Mouse (Mus musculus) left cerebral cortex, postnatal 25 days (tissue): Measurements from ENCODE around the gene Ndufaf2. TPM values are rescaled to one million over a fixed set of nuclear protein-coding genes. Genes with fewer than 3 reads are reported as not detected.
A peak's percentile ranks its signal among the peaks of the same experiment; 100 is the strongest.

Experiments
- DNase-seq, 2 experiments: peaks; one replicate each; pipeline ENCODE4 v3.0.0; 2022; ENCODE audit warnings: low spot score in 2 of 2, mixed read lengths in 1 of 2
- intact Hi-C: fragments of 180-260 bp; cut with DNase I; formaldehyde crosslinking; loops from one replicate; pipeline ENCODE4 v1.15.1; 2025
- total RNA-seq, 2 experiments: library from RNA; stranded (reverse); gene quantifications; 2 replicates each; pipeline ENCODE4 v1.2.3; 2021

Ndufaf2 gene
- total RNA-seq, 2 experiments from 2014 or later = 21.8 to 22.2 TPM

DNA sequence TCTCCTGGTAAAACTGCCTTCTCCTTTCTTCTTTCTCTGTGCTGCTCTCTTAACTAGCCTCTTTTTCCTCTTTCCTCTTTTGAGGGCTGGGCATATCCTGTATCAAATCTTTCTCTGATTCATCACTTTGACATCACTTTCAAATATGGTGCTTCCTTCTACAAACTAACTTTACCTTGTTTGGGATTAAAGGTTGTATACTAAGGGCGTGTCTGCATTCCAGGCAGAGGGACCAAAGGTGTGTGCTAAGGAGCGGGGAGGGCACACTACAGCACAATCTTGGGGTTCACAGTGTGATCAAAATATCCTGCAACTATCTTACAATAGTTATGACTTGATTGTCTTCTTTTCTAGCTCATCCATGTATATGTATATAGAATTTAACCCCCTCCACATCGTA is 112.4 kb downstream of the Ndufaf2 start:
- no peak for DNase-seq
- intact Hi-C loops = loop anchor here (10.0 kb wide), 1 partner anchor 281 kb away; no protein-coding TSS in a partner anchor

DNA sequence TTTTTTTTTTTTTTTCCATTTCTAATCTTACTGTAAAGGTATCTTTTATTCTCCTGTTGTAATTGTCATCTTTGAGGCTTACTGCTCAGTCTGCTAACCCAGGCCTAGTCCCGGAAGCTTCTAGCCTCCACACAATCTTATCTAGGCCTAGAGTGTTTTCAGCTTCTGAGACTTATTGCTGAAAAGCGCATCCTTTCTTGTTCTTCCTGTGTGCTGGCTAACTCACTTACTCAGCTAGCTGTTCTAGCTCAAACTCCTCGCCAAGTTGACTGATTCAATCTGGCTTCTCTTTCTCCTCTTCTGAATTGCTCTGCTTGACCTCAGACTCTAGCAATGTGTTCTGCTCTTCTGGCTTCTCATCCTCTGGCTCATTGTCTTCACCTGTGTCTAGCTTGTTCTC is 112.8 kb downstream of the Ndufaf2 start:
- intact Hi-C loops = loop anchor here (2.0 to 10.0 kb wide), 2 partner anchors 107 to 281 kb away; no protein-coding TSS in a partner anchor
- DNase-seq = no peak

DNA sequence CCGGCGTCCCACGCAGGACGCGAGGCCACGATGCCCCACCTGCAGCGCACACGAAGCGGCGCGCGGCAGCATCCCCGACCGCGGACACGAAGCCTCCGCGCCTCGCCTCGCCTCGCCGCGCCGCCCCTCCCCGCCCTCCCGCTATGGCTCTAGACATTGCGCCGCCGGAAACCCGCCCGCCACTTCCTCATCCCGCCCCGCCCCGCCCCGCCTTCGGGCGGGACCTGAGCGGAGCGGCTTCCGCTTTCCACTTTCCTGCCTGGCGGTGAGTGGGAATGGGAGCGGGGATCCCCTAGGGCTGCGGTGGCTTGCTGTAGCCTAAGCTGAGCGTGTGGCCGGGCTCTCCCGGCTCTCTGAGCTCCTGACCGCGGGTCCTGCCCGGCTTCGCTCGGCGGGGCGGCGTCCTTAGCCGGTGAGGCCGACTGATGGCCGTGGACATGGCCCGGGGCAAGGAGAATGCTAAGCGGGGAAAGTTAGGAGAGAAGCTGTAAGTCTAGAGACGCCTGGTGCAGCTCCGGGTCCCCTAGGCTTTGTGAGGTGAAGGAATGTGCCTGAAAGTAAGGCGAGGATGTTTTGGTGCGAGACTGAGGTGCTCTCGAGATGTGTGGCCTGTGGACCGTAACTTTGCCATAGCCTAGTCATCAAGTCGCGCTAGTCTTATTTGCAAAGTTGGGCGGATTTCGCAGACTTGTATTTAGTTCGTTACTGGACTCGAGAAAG is 114.0 kb downstream of the Ndufaf2 start, which contains the start of gene Smim15:
Gene Smim15, plus strand, starts transcription at position 225 of the 720 bp plus-strand sequence.
- DNase-seq = peak; percentile 84 to 92
- intact Hi-C loops = loop anchor here (1.0 to 10.0 kb wide), 4 partner anchors 108 to 582 kb away; no protein-coding TSS in a partner anchor

DNA sequence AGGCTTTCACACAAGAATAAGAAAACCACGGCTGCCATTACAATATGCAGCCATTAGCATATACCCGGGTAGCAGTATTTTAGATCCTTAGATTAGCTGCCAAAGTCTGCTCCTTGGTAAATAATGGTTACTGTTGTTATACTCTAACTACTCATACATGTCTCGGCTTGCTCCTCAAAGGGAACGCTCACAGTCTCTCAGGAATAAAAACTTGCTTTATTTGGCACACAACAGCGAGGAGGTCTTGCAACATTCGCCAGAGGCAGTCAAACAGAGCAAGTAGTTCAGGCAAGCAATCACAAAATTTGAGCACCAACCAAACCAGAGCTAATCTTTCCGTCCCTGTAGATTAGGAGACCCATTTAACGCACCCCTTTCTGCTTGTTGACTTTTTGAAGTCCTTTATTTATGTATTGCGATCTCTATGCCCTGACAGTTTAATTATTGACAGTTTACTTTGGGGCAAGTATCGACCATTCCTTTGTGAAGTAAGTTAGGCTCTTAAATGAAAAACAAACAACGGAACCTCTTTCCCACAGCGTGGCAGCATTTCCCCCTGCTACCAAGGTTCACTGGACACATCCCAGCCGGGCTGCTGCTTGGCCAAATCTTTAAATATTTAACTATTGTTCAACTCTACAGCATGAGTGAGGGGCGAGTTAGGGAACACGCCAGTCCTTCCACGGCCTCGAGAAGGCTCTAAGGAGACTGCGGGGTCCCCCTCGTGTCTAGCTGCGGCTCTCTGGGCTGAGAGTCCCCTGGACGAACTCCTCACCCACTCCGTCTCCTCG is 114.8 kb downstream of the Ndufaf2 start:
- intact Hi-C loops = loop anchor here (1.0 to 10.0 kb wide), 4 partner anchors 109 to 581 kb away; no protein-coding TSS in a partner anchor
- peak; percentile 20 to 22 for DNase-seq

DNA sequence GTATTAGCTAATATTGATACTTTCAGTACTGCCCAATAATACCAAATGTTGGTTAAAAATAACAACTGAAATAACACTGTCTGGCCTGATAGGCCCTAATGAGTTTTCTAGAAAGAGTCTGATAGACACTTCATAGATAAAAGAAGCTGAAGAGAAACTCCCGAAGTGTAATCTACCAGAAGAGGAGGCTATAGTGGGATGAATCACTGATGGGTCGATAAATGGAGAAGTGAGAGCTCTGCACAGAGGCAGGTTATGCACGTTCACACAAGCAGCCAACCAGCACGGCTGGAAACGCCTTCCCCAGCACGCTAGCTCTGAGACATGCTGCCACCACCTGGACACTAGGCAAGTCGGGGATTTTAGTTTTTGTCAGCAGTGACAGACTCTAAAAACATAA is 117.1 kb downstream of the Ndufaf2 start:
- intact Hi-C loops = loop anchor here (2.0 to 10.0 kb wide), 3 partner anchors 277 to 717 kb away; no protein-coding TSS in a partner anchor

DNA sequence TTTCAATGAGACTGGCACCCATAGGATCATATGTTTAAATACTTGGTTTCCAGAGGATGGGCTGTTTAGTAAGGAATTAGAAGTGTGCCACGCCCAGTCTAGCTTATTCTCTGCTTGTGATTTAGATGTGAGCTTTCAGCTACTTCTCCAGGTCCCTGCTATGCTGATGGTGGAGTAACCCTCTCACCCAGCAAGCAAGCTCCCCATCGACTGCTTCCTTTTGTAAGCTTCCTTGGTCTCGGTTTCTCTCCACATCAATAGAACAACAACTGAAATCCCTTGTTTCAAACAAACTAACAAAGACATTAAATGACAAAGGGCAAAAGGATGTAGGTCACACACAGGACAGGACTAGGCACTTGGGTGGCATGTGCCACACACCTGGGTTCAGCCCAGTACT is 118.0 kb downstream of the Ndufaf2 start:
- intact Hi-C loops = loop anchor here (2.0 to 10.0 kb wide), 3 partner anchors 276 to 716 kb away; no protein-coding TSS in a partner anchor

More for the DNA sequence above, 117.1 kb downstream of the Ndufaf2 start:
- peak; percentile 73 to 84 for DNase-seq

DNA sequence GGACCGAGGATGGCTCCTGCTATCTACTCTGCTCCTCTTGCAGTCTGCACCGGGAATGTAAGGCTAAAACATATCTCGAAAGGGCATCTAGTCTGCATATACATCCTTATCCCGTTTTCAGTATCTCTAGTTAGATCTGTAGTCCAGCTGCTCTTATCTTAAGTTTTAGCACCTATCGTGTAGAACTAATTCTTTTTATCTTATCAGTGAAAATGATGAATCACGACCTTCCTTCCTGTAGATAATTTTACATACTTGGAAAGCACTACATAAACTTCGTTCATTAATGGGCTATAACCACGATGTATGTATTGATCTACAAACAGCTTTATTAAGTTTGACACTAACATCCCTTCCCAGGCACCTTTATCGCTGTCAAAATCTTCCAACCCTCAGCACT is 118.5 kb downstream of the Ndufaf2 start:
- no peak for DNase-seq
- intact Hi-C loops = loop anchor here (2.0 to 10.0 kb wide), 3 partner anchors 275 to 715 kb away; no protein-coding TSS in a partner anchor

More for the DNA sequence above, 118.0 kb downstream of the Ndufaf2 start:
- no peak for DNase-seq

DNA sequence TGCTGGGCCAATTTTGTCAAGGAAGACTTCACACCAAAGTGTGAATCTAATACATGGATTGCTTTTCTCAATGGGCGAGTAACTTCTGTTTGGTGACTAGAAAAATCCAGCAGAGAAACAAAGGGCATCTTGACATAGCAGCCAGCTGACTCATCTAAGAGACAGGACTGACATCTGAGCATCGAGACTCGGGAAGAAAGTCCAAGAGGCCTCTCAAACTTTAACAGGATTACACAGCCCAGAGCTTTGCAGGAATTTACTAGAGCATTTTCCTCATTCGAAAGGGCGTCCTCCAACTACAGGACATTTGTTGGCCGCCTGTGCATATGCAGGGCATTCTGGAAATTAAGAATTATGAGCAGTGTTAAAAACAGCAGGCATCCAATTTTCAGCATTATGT is 119.0 kb downstream of the Ndufaf2 start:
- DNase-seq = no peak
- intact Hi-C loops = no loop called here

DNA sequence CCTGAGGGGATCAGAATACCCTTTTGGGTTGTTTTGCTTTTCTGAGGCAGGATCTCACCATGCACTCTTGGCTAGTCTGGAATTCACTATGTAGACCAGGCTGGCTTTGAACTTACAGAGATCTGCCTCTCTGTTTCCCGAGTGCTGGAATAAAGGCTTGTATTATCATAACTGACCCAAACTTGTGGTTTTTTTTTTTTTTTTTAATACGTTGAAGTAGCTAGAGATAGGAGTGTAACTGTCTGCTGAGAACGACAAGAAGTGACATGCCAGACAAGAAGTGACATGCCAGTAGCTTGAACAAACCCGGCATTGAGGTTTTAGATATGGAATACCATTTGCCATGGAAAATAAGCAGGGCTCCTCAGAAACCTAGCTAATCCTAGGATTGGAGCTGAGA is 125.6 kb downstream of the Ndufaf2 start:
- no peak for DNase-seq
- intact Hi-C loops = no loop called here

DNA sequence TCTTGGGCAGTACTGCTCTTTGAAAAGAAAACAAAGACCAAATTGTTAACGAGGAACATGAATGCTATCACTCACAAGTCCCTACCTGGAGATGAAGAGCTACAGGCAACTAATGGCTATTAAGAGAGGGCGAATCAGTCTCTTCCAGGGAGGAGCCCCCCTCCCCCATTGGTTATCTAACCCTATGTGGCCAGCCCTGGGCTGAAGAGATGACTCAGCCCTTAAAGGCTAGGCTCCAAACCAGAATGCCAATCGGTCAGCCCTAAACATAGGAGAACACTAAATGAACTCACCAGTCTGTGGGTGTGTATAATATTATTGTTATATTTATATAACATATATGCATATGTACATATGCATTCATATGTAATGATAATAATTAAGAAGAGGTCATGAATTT is 132.6 kb downstream of the Ndufaf2 start:
- intact Hi-C loops = no loop called here

DNA sequence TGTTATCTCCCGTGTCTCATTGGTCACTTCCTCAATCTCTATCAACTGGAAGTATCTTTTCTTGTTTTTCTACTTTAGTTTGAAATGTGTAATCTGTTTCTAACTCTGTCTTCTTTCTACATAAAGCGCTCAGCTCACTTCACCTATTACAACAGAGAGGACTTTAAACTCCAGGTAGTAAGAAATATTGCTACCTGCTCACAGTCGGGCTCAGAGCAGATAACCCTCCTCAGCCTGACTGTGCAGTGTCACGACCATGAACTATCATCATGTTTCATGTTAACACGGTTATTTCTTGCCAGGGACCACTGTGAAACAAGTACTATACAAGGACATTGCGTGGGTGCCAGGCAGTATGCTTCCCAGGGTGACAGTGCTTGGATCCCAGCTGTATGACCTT is 141.1 kb downstream of the Ndufaf2 start:
- DNase-seq = no peak
- intact Hi-C loops = no loop called here

More for the DNA sequence above, 132.6 kb downstream of the Ndufaf2 start:
- DNase-seq = no peak

DNA sequence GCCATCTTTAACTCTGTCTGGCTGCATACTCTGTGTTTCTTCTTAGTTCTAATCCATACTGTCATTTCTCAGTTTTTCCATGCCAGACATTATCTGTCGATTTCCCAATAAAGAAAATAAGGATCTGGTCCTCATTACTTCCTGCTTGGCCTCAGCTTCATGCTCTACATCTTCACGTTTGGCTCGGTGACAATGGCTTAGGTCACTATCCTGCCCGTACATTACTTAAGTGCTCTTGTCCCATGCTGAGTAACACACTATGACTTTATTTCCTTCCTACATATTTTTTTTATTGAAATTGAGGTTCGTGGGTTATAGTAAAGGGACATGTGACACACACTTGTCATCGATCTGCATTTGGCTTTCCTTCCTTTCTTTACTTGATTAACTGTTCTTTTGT is 143.3 kb downstream of the Ndufaf2 start:
- no peak for DNase-seq

DNA sequence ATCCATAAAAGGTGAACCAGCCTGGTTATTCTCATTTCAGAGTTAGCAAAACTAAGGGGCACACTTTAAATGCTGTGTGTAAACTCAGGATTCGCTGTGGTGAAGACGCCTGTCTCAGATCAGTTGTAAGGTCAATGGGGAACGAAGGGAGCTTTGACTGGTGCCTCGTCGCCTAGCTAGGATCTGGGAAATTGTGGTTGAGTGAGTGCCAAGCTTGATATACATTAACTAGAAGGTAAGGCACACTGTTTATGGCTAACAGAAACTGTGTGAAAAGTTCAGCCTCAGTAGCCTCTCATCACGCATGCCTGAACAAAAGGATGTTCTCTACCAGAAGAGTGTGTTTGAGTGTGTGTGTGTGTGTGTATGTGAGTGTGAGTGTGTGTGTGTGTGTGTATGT is 144.6 kb downstream of the Ndufaf2 start:
- no peak for DNase-seq
- intact Hi-C loops = no loop called here

More for the DNA sequence above, 143.3 kb downstream of the Ndufaf2 start:
- intact Hi-C loops = no loop called here

DNA sequence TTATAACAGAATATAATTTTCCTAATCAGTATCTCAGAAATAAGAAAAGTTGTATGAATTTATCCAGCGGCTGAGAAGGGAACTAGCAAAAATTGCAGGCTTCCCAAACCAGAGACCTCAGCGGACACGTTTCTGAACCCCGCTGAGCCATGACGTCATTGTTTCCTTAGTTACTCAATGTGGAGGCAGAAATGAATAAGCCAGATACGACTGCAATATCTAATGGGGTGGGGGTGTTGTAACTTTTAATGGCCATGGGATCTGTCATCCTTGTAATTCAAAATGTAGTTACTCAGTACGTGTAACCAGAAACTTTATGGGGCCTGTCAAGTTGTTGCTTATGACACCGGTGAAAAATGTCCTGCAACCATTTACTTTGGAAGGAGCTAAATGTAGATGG is 145.3 kb downstream of the Ndufaf2 start:
- intact Hi-C loops = no loop called here
- no peak for DNase-seq

DNA sequence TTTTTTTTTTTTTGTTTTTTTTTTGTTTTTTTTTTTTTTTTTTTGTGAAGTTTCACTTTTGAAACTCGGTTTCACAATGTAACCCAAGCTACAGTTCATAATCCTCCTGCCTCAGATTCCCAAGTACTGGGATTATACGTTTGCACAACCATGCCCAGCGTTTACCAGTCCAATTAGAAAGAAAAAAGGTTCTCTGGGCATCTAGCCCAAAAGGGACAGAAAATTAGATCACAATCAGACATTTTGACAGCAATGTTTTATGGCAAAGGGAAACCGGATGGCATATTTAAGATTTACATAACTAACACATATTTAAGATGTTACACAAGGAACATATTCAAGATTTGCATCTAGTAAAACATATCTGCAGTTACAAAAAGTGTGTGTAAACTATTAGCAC is 150.6 kb downstream of the Ndufaf2 start:
- intact Hi-C loops = no loop called here
- no peak for DNase-seq

DNA sequence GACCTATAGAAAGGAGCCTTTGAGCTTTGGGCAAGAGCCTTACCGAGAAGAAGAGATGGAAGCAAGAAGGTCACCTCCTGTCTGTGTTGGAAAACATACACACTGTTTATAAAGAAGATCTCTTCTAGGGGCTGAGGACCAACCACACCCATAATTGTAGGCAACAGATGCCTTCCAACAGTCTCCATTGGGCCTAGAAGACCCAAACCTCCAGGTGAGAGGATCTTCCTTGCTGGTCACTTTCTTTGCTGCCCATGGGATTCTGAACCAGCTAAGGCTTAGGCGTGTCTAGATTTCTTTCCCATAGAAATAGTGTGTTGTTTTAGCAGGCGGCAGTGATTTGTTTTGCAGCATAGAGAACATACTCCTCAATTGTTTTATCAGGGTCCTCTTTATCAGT is 162.1 kb downstream of the Ndufaf2 start:
- no peak for DNase-seq
- intact Hi-C loops = no loop called here

DNA sequence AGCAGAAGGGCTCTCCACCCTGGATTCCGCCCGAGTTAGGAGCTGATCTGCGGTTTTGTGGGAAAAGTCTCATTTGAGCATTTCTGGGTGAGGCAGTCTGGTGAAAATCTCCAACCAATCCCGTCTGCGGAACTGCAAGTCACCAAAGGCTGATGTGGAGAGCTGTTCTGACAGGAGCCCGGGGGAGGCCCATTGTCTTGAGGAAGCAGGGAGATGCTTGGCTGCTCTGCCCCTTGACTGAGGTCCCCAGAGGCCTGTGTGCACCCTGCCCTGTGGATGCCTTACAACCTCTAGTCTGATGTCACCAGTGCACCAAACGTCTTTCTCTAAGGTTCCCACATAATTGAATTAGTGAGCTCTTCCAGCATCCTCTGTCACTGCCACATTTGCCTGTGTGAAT is 163.2 kb downstream of the Ndufaf2 start:
- DNase-seq = no peak
- intact Hi-C loops = no loop called here

DNA sequence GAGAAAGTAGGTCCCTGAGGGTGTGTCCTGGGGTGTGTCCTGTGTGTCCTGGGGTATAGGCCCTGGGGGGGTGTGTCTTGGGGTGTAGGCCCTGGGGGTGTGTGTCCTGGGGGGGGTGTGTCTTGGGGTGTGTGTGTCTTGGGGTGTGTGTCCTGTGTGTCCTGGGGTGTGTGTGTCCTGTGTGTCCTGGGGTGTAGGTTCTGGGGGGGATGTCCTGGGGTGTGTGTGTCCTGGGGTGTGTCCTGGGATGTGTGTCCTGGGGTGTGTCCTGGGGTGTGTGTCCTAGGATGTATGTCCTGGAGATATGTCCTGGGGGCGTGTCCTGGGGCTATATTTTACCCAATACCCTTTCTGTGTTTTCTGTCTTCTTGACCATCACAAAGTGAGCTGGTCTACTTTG is 165.8 kb downstream of the Ndufaf2 start:
- intact Hi-C loops = no loop called here
- DNase-seq = no peak

DNA sequence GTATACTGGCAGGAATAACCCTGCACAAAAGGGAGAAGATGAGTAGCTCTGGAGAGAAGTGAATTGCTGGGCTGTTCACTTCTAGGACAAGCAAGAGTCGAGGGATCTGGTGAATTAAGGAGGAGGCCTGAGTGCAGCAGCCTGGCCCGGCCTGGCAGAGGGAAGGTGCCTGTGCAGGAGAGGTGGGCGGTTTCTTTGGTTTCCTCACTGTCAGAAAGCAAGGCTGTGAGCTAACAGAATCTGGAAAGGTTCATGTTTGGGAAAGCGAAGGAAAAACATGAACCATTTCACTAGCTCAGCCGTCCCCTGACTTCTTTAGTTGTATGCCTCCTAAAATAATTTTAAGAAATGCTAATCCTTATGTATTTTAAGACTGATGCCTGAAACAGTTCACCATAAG is 173.8 kb downstream of the Ndufaf2 start:
- intact Hi-C loops = no loop called here

DNA sequence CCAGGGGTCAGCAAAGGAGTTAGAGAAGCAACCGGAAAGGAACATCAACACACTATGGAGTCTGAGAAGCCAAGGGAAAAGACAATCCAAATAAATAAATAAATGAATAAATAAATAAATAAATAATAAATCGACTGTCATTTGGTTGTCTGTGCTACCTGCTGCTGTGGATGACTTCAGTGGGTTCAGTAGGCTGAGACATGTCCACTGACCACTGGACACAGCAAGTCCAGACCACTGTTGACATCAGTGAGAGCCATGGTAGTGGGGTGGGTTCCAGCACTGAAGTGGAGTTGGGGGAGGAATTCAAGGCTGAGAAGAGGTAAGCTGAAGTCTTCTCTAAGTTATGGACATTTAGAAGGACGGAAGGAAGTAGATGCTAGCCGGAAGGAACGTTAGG is 174.2 kb downstream of the Ndufaf2 start:
- no peak for DNase-seq
- intact Hi-C loops = no loop called here

More for the DNA sequence above, 173.8 kb downstream of the Ndufaf2 start:
- peak; percentile 11 to 59 for DNase-seq
